Mouse (Mus musculus) heart, postnatal 0 days (tissue): ENCODE measurements at regions not wholly inside any gene's neighbourhood (a gene's known extent, or its start where the extent isn't known, plus 50 kb on each side); places are given as distances from the start of the nearest gene placed in this dataset.

ENCODE experiments used
- CTCF ChIP-seq: IDR thresholded peaks from 2 replicates; pipeline ENCODE4 v1.5.1; 2016; ENCODE audit warnings: antibody characterized with exemption, control low read depth, low read depth
- EP300 ChIP-seq: IDR thresholded peaks from 2 replicates; pipeline ENCODE4 v1.6.1; 2016; ENCODE audit warnings: antibody characterized with exemption, low read depth

DNA sequence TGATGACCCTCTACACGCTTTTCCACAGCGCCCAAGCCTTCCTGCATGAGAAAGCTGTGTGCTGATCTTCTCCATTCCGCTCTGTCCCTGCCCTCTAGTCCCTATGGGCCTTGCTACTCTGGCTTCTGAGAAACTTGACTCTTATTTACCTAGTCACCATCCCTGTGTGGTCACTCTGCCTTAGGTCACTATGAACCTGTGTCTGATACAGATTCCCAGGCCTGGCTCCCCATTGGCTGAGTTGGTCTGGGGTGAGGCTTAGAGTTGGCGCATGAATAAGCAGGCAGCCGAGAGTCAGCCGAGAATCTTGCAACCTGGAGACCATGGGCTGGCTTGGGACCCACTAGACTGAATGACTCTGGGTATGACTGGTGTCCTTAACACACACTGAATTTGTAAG lies 373.5 kb downstream of the Sox9 start:
- TF ChIP-seq CTCF (no peak), EP300 (no peak)
